Mouse (Mus musculus): ENCODE measurements around the gene St8sia4. TPM values are rescaled to one million over a fixed set of nuclear protein-coding genes. Genes with fewer than 3 reads are reported as not detected.

Gene St8sia4
- polyA plus RNA-seq, 1 experiment from 2014 or later = 8.7 TPM

GRCm38 (mm10) chr1:95664969-95665702 lies 2.2 kb downstream of the St8sia4 start:
- H3K4me1 ChIP-seq (ENCODE audit: control insufficient read depth, insufficient read depth, low read length) = peaks cover 9% of the 10 kb centered on the region; the same call in 1 of the 2 replicates
- 14% methylated on average over 22 of the region's 22 CpGs for WGBS
- H3K9ac ChIP-seq (ENCODE audit: low read depth, low read length) = peak overlapping the region; percentile 58
- H3K27me3 ChIP-seq (replicated peaks; ENCODE audit: control insufficient read depth, insufficient read depth, low read length) = peaks cover 4% of the 10 kb centered on the region; the same call in 1 of the 2 replicates
- H3K4me3 ChIP-seq (ENCODE audit: low read depth, low read length) = peak overlapping the region; percentile 57
- ATAC-seq (ENCODE audit: low read depth) (no peak), DNase-seq (ENCODE audit: low spot score) (peak; percentile 32)
- no peaks in the 10 kb centered on the region for H3K9me3 ChIP-seq (ENCODE audit: control insufficient read depth, low read length)
- H3K36me3 ChIP-seq (ENCODE audit: control insufficient read depth, insufficient read depth, low read length) = no peaks in the 10 kb centered on the region
- peak overlapping the region; percentile 76 for H3K4me2 ChIP-seq (ENCODE audit: low read depth, low read length)
- 0 out of 2 replicates have a peak overlapping the region, but pooled peaks have one; percentile 15 for H3K27ac ChIP-seq (replicated peaks; ENCODE audit: low read depth, low read length)

- Histone ChIP-seq H3K27ac (replicated peaks; ENCODE audit: low read depth, low read length) (no peak overlapping the region), H3K4me1 (ENCODE audit: control insufficient read depth, insufficient read depth, low read length) (peaks cover 9% of the 10 kb centered on the region; the same call in 1 of the 2 replicates), H3K9ac (ENCODE audit: low read depth, low read length) (no peak overlapping the region), H3K4me2 (ENCODE audit: low read depth, low read length) (peak overlapping the region; percentile 76), H3K27me3 (replicated peaks; ENCODE audit: control insufficient read depth, insufficient read depth, low read length) (peaks cover 4% of the 10 kb centered on the region; the same call in 1 of the 2 replicates), H3K4me3 (ENCODE audit: low read depth, low read length) (0 out of 2 replicates have a peak overlapping the region, but pooled peaks have one; percentile 57), H3K36me3 (ENCODE audit: control insufficient read depth, insufficient read depth, low read length) (no peaks in the 10 kb centered on the region), H3K9me3 (ENCODE audit: control insufficient read depth, low read length) (no peaks in the 10 kb centered on the region)
- no peak for ATAC-seq (ENCODE audit: low read depth)
- WGBS = 23% methylated on average over 4 of the region's 4 CpGs
- DNase-seq (ENCODE audit: low spot score) = peak; percentile 8
Measured at GRCm38 (mm10) chr1:95664321-95664825, 3.0 kb downstream of the St8sia4 start.

- no peaks in the 10 kb centered on the region for H3K4me1 ChIP-seq (ENCODE audit: control insufficient read depth, insufficient read depth, low read length)
- H3K27ac ChIP-seq (replicated peaks; ENCODE audit: low read depth, low read length) = no peak overlapping the region
- no peak overlapping the region for H3K4me2 ChIP-seq (ENCODE audit: low read depth, low read length)
- no peaks in the 10 kb centered on the region for H3K9me3 ChIP-seq (ENCODE audit: control insufficient read depth, low read length)
- DNase-seq (ENCODE audit: low spot score) (peak; percentile 6), ATAC-seq (ENCODE audit: low read depth) (no peak)
- H3K27me3 ChIP-seq (replicated peaks; ENCODE audit: control insufficient read depth, insufficient read depth, low read length) = no peaks in the 10 kb centered on the region
- WGBS = 69% methylated on average over 5 of the region's 5 CpGs
- no peak overlapping the region for H3K9ac ChIP-seq (ENCODE audit: low read depth, low read length)
- no peaks in the 10 kb centered on the region for H3K36me3 ChIP-seq (ENCODE audit: control insufficient read depth, insufficient read depth, low read length)
- no peak overlapping the region for H3K4me3 ChIP-seq (ENCODE audit: low read depth, low read length)
Measured at GRCm38 (mm10) chr1:95657051-95657668, 10.2 kb downstream of the St8sia4 start.

GRCm38 (mm10) chr1:95655564-95655963 lies 11.8 kb downstream of the St8sia4 start:
- Histone ChIP-seq H3K27me3 (replicated peaks; ENCODE audit: control insufficient read depth, insufficient read depth, low read length) (no peaks in the 10 kb centered on the region), H3K4me2 (ENCODE audit: low read depth, low read length) (no peak overlapping the region), H3K9me3 (ENCODE audit: control insufficient read depth, low read length) (no peaks in the 10 kb centered on the region), H3K36me3 (ENCODE audit: control insufficient read depth, insufficient read depth, low read length) (no peaks in the 10 kb centered on the region), H3K9ac (ENCODE audit: low read depth, low read length) (no peak overlapping the region), H3K4me3 (ENCODE audit: low read depth, low read length) (no peak overlapping the region), H3K27ac (replicated peaks; ENCODE audit: low read depth, low read length) (no peak overlapping the region), H3K4me1 (ENCODE audit: control insufficient read depth, insufficient read depth, low read length) (no peaks in the 10 kb centered on the region)
- 75% methylated on average over 9 of the region's 9 CpGs for WGBS
- no peak for DNase-seq (ENCODE audit: low spot score)
- ATAC-seq (ENCODE audit: low read depth) = no peak

- H3K4me1 ChIP-seq (ENCODE audit: control insufficient read depth, insufficient read depth, low read length) = no peaks in the 10 kb centered on the region
- no peak overlapping the region for H3K9ac ChIP-seq (ENCODE audit: low read depth, low read length)
- H3K27ac ChIP-seq (replicated peaks; ENCODE audit: low read depth, low read length) = no peak overlapping the region
- no peak overlapping the region for H3K4me2 ChIP-seq (ENCODE audit: low read depth, low read length)
- H3K36me3 ChIP-seq (ENCODE audit: control insufficient read depth, insufficient read depth, low read length) = no peaks in the 10 kb centered on the region
- H3K27me3 ChIP-seq (replicated peaks; ENCODE audit: control insufficient read depth, insufficient read depth, low read length) = no peaks in the 10 kb centered on the region
- 80% methylated on average over 8 of the region's 8 CpGs for WGBS
- ATAC-seq (ENCODE audit: low read depth) (no peak), DNase-seq (ENCODE audit: low spot score) (no peak)
- H3K4me3 ChIP-seq (ENCODE audit: low read depth, low read length) = no peak overlapping the region
- no peaks in the 10 kb centered on the region for H3K9me3 ChIP-seq (ENCODE audit: control insufficient read depth, low read length)
Measured at GRCm38 (mm10) chr1:95653445-95653844, 13.9 kb downstream of the St8sia4 start.

DNA sequence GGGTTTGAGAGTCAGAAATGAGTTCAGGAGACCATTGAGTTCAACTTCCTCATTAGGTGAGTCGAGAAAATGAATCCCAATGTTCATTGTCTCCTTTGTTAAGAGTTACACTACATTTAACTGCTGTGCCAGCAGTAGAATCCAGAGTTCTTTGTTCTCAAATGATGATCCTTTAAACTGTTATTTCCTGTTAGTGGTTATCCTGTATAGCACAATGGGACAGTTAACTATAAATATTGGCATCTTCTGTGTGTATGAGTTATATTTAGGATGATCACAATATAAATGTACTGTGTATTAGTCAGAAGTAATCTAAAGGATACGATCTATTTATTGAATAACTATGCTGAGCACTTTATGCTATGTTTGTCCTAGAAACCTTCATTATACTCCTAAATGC lies 23.1 kb downstream of the St8sia4 start:
- ATAC-seq (ENCODE audit: low read depth) (no peak), DNase-seq (ENCODE audit: low spot score) (no peak)
- Histone ChIP-seq H3K36me3 (ENCODE audit: control insufficient read depth, insufficient read depth, low read length) (no peaks in the 10 kb centered on the region), H3K4me1 (ENCODE audit: control insufficient read depth, insufficient read depth, low read length) (no peaks in the 10 kb centered on the region), H3K9ac (ENCODE audit: low read depth, low read length) (no peak overlapping the region), H3K27me3 (replicated peaks; ENCODE audit: control insufficient read depth, insufficient read depth, low read length) (no peaks in the 10 kb centered on the region), H3K4me3 (ENCODE audit: low read depth, low read length) (no peak overlapping the region), H3K27ac (replicated peaks; ENCODE audit: low read depth, low read length) (no peak overlapping the region), H3K9me3 (ENCODE audit: control insufficient read depth, low read length) (no peaks in the 10 kb centered on the region), H3K4me2 (ENCODE audit: low read depth, low read length) (no peak overlapping the region)
- WGBS = 75% methylated on average over 2 of the region's 2 CpGs

DNA sequence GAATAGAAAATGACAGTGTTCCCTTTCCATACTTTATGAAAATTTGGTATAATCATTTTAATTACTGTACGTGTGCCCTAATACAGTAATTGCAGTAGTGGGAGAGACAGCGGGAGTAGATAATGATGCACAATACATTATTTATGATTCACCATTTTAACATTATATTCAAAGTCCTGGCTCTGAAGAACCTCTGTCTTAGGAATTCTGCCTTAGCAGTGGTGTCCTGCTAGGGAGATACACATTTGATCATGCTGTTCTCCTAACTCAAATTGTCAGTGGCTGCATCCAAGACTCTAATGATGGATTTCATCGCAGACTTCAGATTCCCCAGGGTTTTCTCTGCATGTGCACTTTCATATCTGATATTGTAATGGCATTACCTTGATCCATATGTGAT lies 28.4 kb downstream of the St8sia4 start:
- Histone ChIP-seq H3K27ac (replicated peaks; ENCODE audit: low read depth, low read length) (no peak overlapping the region), H3K27me3 (replicated peaks; ENCODE audit: control insufficient read depth, insufficient read depth, low read length) (no peaks in the 10 kb centered on the region), H3K4me2 (ENCODE audit: low read depth, low read length) (no peak overlapping the region), H3K9me3 (ENCODE audit: control insufficient read depth, low read length) (no peaks in the 10 kb centered on the region), H3K36me3 (ENCODE audit: control insufficient read depth, insufficient read depth, low read length) (no peaks in the 10 kb centered on the region), H3K4me3 (ENCODE audit: low read depth, low read length) (no peak overlapping the region), H3K4me1 (ENCODE audit: control insufficient read depth, insufficient read depth, low read length) (no peaks in the 10 kb centered on the region), H3K9ac (ENCODE audit: low read depth, low read length) (no peak overlapping the region)
- DNase-seq (ENCODE audit: low spot score) = no peak
- WGBS = 85% methylated on average over 3 of the region's 3 CpGs
- ATAC-seq (ENCODE audit: low read depth) = no peak

GRCm38 (mm10) chr1:95624376-95624775 lies 43.0 kb downstream of the St8sia4 start:
- Histone ChIP-seq H3K4me1 (ENCODE audit: control insufficient read depth, insufficient read depth, low read length) (0 out of 2 replicates have a peak, but pooled peaks cover 4% of the 10 kb centered on the region), H3K27ac (replicated peaks; ENCODE audit: low read depth, low read length) (no peak overlapping the region), H3K9me3 (ENCODE audit: control insufficient read depth, low read length) (no peaks in the 10 kb centered on the region), H3K4me2 (ENCODE audit: low read depth, low read length) (no peak overlapping the region), H3K27me3 (replicated peaks; ENCODE audit: control insufficient read depth, insufficient read depth, low read length) (no peaks in the 10 kb centered on the region), H3K36me3 (ENCODE audit: control insufficient read depth, insufficient read depth, low read length) (no peaks in the 10 kb centered on the region), H3K4me3 (ENCODE audit: low read depth, low read length) (no peak overlapping the region), H3K9ac (ENCODE audit: low read depth, low read length) (no peak overlapping the region)
- ATAC-seq (ENCODE audit: low read depth) = no peak
- whole genome bisulfite sequencing = 64% methylated on average over 5 of the region's 5 CpGs
- DNase-seq (ENCODE audit: low spot score) = no peak

Measured in embryonic facial prominence, embryonic 14.5 days (tissue).